Mouse (Mus musculus) kidney, adult 2 months (tissue): ENCODE measurements at regions not wholly inside any gene's neighbourhood (a gene's known extent, or its start where the extent isn't known, plus 50 kb on each side); places are given as distances from the start of the nearest gene placed in this dataset.

Source experiments
- DNase-seq: peaks from one replicate; pipeline ENCODE4 v3.0.0; 2021
- H3K27ac ChIP-seq: fragments of 200-500 bp; 2 replicates; pipeline ENCODE4 v1.5.1; 2012; ENCODE audit warnings: low read depth, low read length, control low read depth, inconsistent platforms; ENCODE audit not compliant: insufficient read depth
- H3K27me3 ChIP-seq: fragments of 200-500 bp; replicated peaks from 2 replicates; pipeline ENCODE4 v1.6.1; 2012; ENCODE audit warnings: mild to moderate bottlenecking, moderate library complexity, low read length, inconsistent platforms; ENCODE audit not compliant: control insufficient read depth, insufficient read depth
- H3K36me3 ChIP-seq: fragments of 200-500 bp; 2 replicates; pipeline ENCODE4 v1.6.1; 2012; ENCODE audit warnings: mild to moderate bottlenecking, moderate library complexity, low read length, inconsistent platforms; ENCODE audit not compliant: control insufficient read depth, insufficient read depth
- H3K4me1 ChIP-seq: fragments of 200-500 bp; 2 replicates; pipeline ENCODE4 v1.6.1; 2011; ENCODE audit warnings: low read length; ENCODE audit not compliant: control insufficient read depth, insufficient read depth
- H3K4me3 ChIP-seq: fragments of 200-500 bp; 2 replicates; pipeline ENCODE4 v1.5.1; 2011; ENCODE audit warnings: mild to moderate bottlenecking, low read depth, low read length, control low read depth; ENCODE audit not compliant: insufficient read depth
- CTCF ChIP-seq: fragments of 200-500 bp; conservative IDR thresholded peaks from 2 replicates; pipeline ENCODE4 v1.5.1; 2011; ENCODE audit warnings: low read depth, mild to moderate bottlenecking, control low read depth, low read length, moderate library complexity, mixed read lengths; ENCODE audit not compliant: insufficient read depth, insufficient read length
- POLR2A ChIP-seq: fragments of 200-500 bp; IDR thresholded peaks from one replicate; pipeline ENCODE4 v1.6.1; 2011; ENCODE audit warnings: low read depth, low read length, control low read depth
- WGBS: fragments of 180-500 bp; shearing (Covaris S2); methylation state at CpG from one replicate; pipeline ENCODE4 v1.1.7; 2018; 5-methylcytosine and 5-hydroxymethylcytosine counted together

DNA sequence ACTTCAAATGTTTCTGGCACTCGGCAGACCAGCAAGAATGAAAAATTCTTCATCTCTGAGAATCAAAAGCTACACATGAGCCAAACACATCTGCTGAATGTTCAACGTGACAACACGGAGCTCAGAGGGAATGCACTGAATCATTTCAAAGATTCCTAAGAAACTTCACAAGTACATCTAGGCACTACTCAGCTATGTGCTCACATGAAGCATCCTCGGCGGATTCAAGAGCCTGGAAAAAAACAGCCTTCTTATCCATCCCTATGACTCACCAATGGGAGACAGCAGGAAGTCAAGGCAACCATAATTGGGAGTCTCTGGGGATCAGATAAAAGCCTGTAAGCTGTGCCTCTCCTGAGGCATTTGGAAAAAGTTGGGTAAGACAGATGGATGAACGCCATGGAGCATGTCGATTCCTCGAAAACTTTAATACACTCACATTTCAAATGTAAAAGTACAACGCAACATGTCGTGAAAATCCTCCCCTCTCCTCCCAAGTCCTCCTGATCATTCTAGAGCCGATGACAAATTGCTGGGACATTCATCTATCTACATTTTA, 173.8 kb upstream of the Myocd start:
- no peaks in the 10 kb centered on the region for H3K4me1 ChIP-seq
- no peaks in the 10 kb centered on the region for H3K27me3 ChIP-seq
- TF ChIP-seq POLR2A = no peak
- no peak for DNase-seq
- no peak overlapping the region for H3K27ac ChIP-seq
- H3K36me3 ChIP-seq = no peaks in the 10 kb centered on the region
- WGBS = 85% methylated on average over 11 of the region's 11 CpGs
- no peak overlapping the region for H3K4me3 ChIP-seq

DNA sequence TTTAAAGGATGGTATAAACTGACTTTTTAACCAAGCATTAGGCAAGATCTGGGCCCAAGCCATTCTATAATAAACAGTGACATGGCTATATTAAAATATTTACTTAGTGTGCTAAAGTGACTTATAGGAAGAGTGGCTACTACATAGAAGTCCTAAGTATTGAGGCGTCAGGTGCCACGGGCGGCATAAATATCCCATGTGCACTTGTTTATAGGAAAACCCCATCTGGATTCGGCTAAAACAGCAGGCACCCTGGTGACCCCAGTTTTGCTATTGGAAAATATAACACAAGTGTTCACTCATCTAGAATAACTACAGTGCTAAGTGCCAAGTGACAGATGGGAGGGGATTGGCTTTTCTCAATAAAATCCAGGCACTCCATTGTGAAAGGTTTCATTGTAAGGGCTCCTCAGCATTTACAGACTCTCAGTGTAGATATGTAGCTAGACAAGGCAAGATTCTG, 165.9 kb upstream of the Myocd start:
- no peak overlapping the region for H3K4me3 ChIP-seq
- H3K27ac ChIP-seq = no peak overlapping the region
- H3K36me3 ChIP-seq = no peaks in the 10 kb centered on the region
- DNase-seq = no peak
- no peak for TF ChIP-seq POLR2A
- no peak for TF ChIP-seq CTCF
- 87% methylated on average over 4 of the region's 4 CpGs for WGBS
- H3K27me3 ChIP-seq = no peaks in the 10 kb centered on the region
- no peaks in the 10 kb centered on the region for H3K4me1 ChIP-seq

DNA sequence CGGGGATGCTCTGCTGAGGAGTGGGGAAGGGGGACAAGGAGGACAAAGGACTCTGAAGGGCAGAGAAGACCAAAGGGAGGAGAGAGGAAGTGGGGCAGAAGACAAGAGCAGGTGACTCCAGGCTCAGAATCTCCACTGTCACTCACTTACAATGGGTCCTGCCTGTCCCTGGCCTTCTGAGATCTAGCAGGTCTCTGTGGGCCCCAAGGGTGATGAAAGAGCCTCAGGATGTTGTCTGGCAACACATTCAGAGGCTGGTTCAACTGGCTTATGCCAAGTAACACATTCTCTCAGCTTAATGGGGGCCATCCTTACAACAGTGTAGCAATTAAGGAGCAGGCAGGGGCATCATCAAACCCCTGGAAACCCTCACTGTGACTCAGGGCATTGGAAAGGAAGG, 152.1 kb upstream of the Myocd start:
- Histone ChIP-seq H3K4me3 (no peak overlapping the region), H3K27ac (no peak overlapping the region), H3K27me3 (no peaks in the 10 kb centered on the region), H3K4me1 (no peaks in the 10 kb centered on the region), H3K36me3 (no peaks in the 10 kb centered on the region)
- no peak for DNase-seq
- WGBS = 3% methylated on average over 1 of the region's 1 CpGs
- TF ChIP-seq POLR2A (no peak), CTCF (no peak)

DNA sequence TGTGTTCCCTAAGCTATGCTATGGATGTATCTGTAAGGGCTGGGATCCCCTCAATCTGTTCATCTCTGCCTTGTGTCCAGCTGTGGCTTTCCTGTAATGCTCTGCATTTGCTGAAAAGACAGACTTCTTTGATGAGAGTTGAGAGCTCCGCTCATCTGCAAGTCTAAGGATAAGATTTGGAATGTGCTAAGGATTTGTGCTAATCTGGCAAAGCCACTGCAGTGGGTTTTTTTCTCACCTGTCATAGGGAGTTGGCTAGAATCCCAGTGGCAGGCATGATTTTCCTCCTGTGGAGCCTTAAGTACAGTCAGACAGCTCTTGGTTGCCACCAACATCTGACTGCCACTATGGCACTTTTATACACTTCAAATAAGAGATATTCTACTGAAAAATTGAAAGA, 138.8 kb upstream of the Myocd start:
- no peaks in the 10 kb centered on the region for H3K4me1 ChIP-seq
- H3K36me3 ChIP-seq = no peaks in the 10 kb centered on the region
- DNase-seq = no peak
- no peaks in the 10 kb centered on the region for H3K27me3 ChIP-seq
- TF ChIP-seq POLR2A (no peak), CTCF (no peak)
- 95% methylated on average over 1 of the region's 1 CpGs for WGBS
- H3K27ac ChIP-seq = no peak overlapping the region
- H3K4me3 ChIP-seq = no peak overlapping the region

DNA sequence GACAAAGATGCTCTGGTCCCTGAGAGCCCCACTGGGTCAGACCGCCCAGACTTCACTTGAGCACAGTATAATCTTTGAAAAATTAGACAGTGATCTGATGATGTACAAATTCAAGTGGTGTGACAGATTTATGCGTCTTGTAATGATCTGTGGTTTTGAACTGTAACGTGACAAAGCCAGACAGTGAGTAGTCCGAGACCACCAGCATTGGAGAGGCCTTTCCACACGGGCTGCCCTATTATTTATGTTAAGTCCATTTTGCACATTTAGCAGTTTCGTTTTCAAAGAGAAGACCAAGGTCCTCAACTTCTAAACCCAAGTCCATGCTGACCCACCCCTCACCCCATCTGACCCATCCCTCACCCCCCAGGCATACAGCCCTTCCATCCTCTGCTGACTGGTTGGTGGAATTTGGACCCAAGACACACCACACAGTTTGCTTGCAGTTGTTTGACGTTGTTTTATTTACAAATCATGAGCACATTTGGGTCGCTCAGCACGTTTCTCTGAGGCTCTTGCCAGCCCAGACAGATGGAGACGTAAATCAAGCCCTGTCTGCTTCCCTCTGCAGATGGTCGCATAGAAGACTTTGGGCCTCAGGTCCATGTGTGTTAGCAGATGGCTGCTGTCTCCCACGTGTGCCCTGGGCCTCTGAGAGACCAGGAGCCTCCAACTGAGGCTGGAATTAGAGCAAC, 132.8 kb upstream of the Myocd start:
- WGBS = 57% methylated on average over 12 of the region's 12 CpGs
- Histone ChIP-seq H3K27ac (no peak overlapping the region), H3K4me1 (no peaks in the 10 kb centered on the region), H3K4me3 (no peak overlapping the region), H3K27me3 (no peaks in the 10 kb centered on the region), H3K36me3 (no peaks in the 10 kb centered on the region)
- DNase-seq = no peak
- TF ChIP-seq POLR2A = no peak
- TF ChIP-seq CTCF = no peak

DNA sequence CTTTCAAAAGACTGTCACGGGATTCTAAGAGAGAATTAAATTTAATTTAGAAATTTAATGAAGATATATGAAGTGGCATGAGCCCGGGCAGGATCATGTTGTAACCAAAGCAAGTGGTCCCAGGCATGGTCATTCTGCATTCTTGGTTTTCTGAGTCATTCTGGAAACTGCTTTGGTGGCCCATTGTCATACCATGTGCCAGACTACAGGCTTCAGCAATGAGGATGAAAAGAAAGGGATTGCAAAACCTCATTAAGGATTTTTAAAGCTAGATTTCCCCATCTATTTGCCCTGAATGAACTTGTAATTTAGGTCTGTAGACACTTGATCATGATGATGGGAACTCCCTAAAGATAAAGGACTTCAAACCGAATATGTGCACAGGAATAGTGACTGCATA, 119.4 kb upstream of the Myocd start:
- no peak for DNase-seq
- H3K27me3 ChIP-seq = no peaks in the 10 kb centered on the region
- no peaks in the 10 kb centered on the region for H3K36me3 ChIP-seq
- H3K27ac ChIP-seq = no peak overlapping the region
- no peak overlapping the region for H3K4me3 ChIP-seq
- WGBS = 75% methylated on average over 3 of the region's 3 CpGs
- no peak for TF ChIP-seq POLR2A
- TF ChIP-seq CTCF = no peak
- H3K4me1 ChIP-seq = no peaks in the 10 kb centered on the region

DNA sequence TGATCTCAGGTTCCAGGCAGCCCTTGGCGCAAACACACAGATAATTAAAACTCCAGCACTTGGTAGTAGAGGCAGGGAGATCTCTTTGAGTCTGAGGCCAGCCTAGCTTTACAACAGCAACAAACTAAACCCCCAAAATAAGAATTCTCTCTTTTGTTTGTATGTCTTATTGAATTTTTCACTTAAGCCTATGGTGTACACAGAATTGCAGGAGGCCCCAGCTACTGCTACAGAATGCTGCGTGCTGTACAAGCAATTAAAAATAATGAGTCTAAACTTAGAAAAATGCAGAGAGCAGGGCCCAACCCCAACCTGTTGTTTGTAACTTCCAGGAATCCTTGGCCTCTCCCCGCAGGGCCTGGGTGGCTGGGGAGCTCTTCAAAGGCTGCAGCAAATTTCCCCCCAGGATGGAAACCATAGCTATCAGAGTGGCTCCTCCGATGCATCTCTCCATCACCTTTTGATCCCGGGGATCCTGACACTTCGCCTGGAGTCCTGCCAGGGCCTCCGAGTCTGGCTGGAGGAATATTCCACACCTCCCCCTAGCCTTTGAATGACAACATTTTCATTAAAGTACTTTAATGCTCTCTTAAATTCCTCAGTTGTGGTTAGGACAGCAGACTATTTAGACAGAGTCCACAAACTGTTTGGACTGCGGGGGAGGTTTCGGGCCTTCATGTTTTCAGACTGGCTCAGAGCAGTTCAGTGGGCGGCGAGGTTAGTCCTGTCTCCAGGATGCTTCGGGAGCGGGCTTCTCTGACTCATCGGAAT, 116.7 kb upstream of the Myocd start:
- H3K4me3 ChIP-seq = no peak overlapping the region
- no peak overlapping the region for H3K27ac ChIP-seq
- DNase-seq = peak; percentile 14
- no peaks in the 10 kb centered on the region for H3K27me3 ChIP-seq
- no peak for TF ChIP-seq POLR2A
- no peak for TF ChIP-seq CTCF
- 33% methylated on average over 14 of the region's 14 CpGs for WGBS
- H3K36me3 ChIP-seq = no peaks in the 10 kb centered on the region
- no peaks in the 10 kb centered on the region for H3K4me1 ChIP-seq
